Mouse (Mus musculus) cerebellum, adult 11-12 months (tissue): Measurements from ENCODE around the gene Rbmx2.

Source experiments
- DNase-seq: peaks from one replicate; pipeline ENCODE4 v3.0.0; 2022

Rbmx2 gene

GRCm38 (mm10) chrX:48694864-48695371, at the start of gene Rbmx2:
TSS of gene Rbmx2 (plus strand) at chrX:48695004.
- DNase-seq: peak; percentile 93

DNA sequence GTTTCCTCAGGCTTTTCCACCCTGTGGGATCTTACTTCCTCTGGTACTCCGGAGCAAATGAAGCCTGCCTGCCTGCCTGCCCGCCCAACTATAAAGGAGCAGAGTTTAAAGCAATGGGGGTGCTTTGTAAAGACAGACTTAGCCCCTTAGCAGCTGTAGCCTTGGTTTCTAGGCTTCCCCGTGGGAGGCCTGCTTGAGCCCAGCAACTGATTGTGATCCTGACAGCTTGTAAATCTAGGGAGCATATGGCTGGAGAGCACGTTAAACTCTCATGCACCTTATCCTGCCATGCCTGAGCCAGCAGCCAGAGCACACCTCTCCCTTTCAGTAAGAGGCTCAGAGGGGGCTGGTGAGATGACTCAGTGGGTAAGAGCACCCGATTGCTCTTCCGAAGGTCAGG, 28.0 kb upstream of the Rbmx2 start:
- DNase-seq: no peak

DNA sequence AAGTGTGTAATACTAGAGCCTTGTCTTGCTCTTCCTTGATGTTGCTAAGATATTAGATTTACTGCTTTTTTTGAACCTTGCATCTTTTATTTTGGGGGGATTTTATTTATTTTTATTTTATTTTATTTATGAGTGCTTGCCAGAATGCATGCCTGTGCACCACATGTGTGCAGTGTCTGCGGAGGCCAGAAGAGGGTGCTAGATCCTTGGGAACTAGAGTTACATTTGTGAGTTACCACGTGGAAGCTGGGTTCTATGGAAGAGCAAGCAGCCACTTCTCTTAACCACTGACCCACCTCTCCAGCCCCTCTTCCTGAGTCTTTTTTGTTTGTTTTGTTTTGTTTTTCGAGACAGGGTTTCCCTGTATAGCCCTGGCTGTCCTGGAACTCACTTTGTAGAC, 25.2 kb upstream of the Rbmx2 start:
- no peak for DNase-seq

- no peak for DNase-seq
These were observed 23.1 kb upstream of the Rbmx2 start for GRCm38 (mm10) chrX:48671714-48672113.

DNA sequence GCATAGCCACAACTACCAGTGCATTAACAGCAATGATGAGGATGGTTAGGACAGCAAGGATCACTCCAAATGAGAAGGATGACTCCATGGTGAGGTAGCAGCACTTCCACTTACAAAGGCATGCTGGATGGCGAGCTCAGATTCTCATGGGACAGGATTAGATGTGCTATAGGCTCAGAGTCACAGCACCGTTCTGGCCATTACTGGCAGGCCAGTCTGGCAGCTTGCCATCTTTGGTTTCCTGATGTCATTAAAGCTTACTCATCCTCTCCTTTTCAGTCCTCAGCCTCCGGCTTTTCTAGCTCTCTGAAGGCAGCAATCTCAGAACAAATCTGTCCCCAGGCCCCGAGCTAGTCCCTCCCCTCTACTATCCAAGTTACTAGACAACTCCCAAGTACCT, 20.6 kb upstream of the Rbmx2 start, which contains the start of gene Gpr119:
Gpr119 (minus strand) TSS at position 308 of the 400 bp plus-strand sequence.
- DNase-seq: no peak

- no peak for DNase-seq
These were observed 11.4 kb upstream of the Rbmx2 start for GRCm38 (mm10) chrX:48683451-48683850.

DNA sequence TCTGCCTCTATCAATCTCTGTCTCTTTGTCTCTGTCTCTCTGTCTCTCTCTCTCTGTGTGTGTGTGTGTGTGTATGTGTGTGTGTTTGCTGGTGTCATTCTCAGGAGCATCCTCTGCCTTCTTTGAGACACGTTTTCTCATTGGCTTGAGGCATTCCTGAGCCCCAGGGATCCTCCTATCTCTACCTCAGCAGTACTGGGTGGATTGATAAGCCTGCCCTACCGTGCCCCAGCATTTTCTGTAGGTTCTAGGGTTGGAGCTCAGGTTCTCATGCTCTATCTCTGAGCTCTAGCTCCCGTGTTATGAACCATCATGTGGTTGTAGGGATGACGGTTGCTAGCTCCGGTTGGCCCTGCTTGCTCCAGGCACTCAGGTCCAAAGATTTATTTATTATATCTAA, 10.9 kb upstream of the Rbmx2 start:
- no peak for DNase-seq

DNA sequence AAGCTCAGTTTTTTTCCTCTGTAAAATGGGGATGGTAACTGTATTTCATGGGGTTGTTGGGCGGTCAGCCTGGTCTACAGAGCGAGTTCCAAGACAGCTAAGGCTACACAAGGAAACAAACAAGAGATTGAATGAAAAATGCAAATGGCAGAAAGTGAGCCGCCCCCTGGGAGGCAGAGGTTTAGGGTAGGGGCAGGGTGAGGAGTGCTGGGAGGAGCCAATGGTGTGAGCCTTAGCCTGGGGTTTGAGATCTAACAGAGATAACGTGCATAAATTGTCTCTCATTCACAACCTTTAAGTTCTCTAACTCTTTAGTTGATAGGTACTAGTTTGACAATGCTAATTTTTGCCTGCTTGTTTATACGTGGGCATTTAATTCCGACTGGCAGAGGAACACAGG, 344 bp upstream of the Rbmx2 start:
- no peak for DNase-seq

- no peak for DNase-seq
These were observed 14.9 kb downstream of the Rbmx2 start for GRCm38 (mm10) chrX:48709701-48710100.

DNA sequence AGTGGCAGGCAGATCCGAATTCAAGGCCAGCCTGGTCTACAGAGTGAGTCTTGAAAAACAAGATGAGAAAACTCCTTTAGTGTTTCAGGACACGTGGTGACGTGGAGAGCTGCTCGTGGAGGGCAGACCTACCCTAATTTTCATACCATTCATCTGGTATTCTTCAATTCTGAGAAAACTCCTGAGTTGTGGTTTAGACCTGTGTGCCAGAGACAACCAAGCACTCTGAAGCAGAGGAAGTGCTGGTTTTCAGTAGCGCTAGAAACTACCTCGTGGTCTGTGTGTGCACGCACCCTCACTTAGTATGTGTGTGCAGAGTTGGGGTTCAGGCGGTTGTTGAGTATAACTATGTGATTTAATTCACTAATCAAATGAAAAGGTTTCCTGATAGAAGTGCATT, 18.0 kb downstream of the Rbmx2 start:
- no peak for DNase-seq

DNA sequence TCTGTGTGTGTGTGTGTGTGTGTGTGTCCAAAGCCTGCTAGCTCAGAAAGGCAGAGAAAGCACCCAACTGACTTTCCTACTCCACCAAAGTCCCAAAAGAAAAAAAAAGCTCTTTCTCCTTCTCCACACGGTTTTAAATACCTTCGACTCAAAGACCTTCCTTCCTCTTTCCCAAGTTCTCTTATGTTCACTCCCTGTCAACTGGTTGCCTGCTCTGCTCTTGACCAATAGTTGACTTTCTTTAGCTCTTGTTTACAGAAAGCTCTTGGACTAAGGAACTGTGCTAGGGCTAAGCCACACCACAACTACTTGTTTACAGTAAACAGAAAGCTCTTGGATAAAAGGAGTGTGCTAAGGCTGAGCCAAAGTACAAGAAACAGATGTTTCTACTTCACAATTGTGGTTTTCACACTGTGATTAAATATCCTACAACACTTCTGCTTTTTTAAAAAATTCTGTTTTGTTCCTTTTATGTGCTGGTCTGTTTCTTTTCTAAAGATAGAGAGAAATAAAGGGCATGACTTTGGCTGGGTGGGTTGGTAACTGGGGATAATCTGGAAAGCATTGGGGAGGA, 60.0 kb downstream of the Rbmx2 start:
- DNase-seq: no peak
